Mouse (Mus musculus) neural tube, embryonic 11.5 days (tissue): Measurements from ENCODE around the gene Arf4. TPM values are rescaled to one million over a fixed set of nuclear protein-coding genes. Genes with fewer than 3 reads are reported as not detected.
"Not testable (repeated sequence)": the region's sequence is repeated elsewhere in the genome, so short reads cannot be mapped to it uniquely, and the experiment has no call there.

Experiments used
- ATAC-seq: fragments of 200-750 bp; cut with Nextera tagmentation; 2 replicates; pipeline ENCODE4 v1.8.0; 2017; ENCODE audit warnings: moderate number of reproducible peaks, mild to moderate bottlenecking, moderate TSS enrichment, moderate library complexity; ENCODE audit not compliant: insufficient read depth, low FRiP score, low TSS enrichment
- DNase-seq: peaks from one replicate; pipeline ENCODE4 v3.0.0-alpha.2; 2015; ENCODE audit warnings: low spot score
- H3K27ac ChIP-seq: fragments of 300-500 bp; sonication (generic); 2 replicates; pipeline ENCODE4 v1.5.1; 2014; ENCODE audit warnings: low read depth, mild to moderate bottlenecking, low read length
- H3K27me3 ChIP-seq: fragments of 300-500 bp; sonication (generic); 2 replicates; pipeline ENCODE4 v1.6.1; 2014; ENCODE audit warnings: mild to moderate bottlenecking, low read length, mixed read lengths; ENCODE audit not compliant: control insufficient read depth, insufficient read depth
- H3K36me3 ChIP-seq: fragments of 300-500 bp; sonication (generic); 2 replicates; pipeline ENCODE4 v1.6.1; 2014; ENCODE audit warnings: mild to moderate bottlenecking, low read length, moderate library complexity, mixed read lengths; ENCODE audit not compliant: control insufficient read depth, insufficient read depth
- H3K4me1 ChIP-seq: fragments of 300-500 bp; sonication (generic); 2 replicates; pipeline ENCODE4 v1.6.1; 2014; ENCODE audit warnings: low read length, mixed read lengths; ENCODE audit not compliant: control insufficient read depth, insufficient read depth
- H3K4me2 ChIP-seq: fragments of 300-500 bp; sonication (generic); 2 replicates; pipeline ENCODE4 v1.6.1; 2014; ENCODE audit warnings: low read depth, mild to moderate bottlenecking, moderate library complexity
- H3K4me3 ChIP-seq: fragments of 300-500 bp; sonication (generic); 2 replicates; pipeline ENCODE4 v1.5.1; 2014; ENCODE audit warnings: low read depth, low read length
- H3K9ac ChIP-seq: fragments of 300-500 bp; sonication (generic); 2 replicates; pipeline ENCODE4 v1.6.1; 2014; ENCODE audit warnings: mild to moderate bottlenecking, low read length
- H3K9me3 ChIP-seq: fragments of 300-500 bp; sonication (generic); 2 replicates; pipeline ENCODE4 v1.6.1; 2016; ENCODE audit warnings: low read length; ENCODE audit not compliant: control insufficient read depth
- WGBS: fragments of 180-500 bp; shearing (Covaris S2); extraction: QIAGEN DNeasy Blood & Tissue Kit; methylation state at CpG from one replicate; pipeline ENCODE4 v1.1.7; 2014; 5-methylcytosine and 5-hydroxymethylcytosine counted together
- microRNA-seq: library from miRNA; unstranded; fragments of <30 nt; microRNA quantifications from one replicate; pipeline ENCODE4, GENCODE M21; 2016
- polyA plus RNA-seq: library from polyadenylated mRNA; unstranded; fragments of >200 nt; fragmentation: Nextera tagmentation; extraction: Ambion mirVana; gene quantifications from 2 replicates; pipeline ENCODE4 v1.2.1, GENCODE M21; 2014

Gene Arf4
- polyA plus RNA-seq, 1 experiment from 2014 or later = 640 TPM

DNA sequence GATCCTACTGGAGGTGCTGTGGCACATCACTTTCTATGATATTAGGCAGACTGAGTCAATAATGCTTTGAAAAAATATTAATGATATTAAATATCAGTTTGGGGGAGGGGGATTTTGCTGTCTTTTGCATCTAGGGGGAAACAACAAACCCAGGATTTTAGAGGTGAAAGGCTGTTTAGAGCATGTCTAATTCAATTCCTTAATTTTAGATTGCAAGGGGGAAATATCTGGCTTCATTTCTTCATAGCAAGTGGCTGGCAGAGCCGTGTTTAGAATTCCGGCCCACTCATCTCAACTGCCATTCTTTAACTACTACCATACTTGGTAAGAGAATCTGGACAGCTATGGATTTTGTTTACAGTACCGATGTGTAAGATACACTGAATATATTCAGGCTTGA lies 55.1 kb downstream of the Arf4 start, which contains the start of gene Dnah12:
Dnah12 (plus strand) TSS at position 301 of the 400 bp plus-strand sequence.
- 89% methylated on average over 3 of the region's 3 CpGs for WGBS
- H3K27ac ChIP-seq = no peak within 1 kb of the TSS
- DNase-seq = no peak

DNA sequence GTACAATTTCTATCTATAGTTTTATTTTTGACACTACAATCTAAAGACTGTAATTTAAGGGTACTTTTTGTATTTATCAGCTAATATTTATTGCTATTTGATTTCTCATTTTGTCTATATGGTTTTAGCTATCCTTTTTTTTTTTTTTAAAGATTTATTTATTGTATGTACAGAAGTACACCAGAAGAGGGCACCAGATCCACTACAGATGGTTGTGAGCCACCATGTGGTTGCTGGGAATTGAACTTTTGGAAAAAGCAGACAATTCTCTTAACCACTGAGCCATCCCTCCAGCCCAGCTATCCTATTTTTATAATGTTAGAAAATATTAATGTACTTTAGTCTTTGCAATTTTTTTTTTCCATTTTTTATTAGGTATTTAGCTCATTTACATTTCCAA lies 60.0 kb downstream of the Arf4 start:
- Histone ChIP-seq H3K36me3 (no peaks in the 10 kb centered on the region), H3K4me1 (no peaks in the 10 kb centered on the region), H3K4me2 (no peak overlapping the region), H3K9me3 (no peaks in the 10 kb centered on the region), H3K27ac (no peak overlapping the region), H3K4me3 (no peak overlapping the region), H3K9ac (no peak overlapping the region), H3K27me3 (no peaks in the 10 kb centered on the region)
- DNase-seq = no peak
- no peak for ATAC-seq

More for the DNA sequence above, 55.1 kb downstream of the Arf4 start, which contains the start of gene Dnah12:
- Histone ChIP-seq H3K9ac (no peak within 1 kb of the TSS), H3K27me3 (no peaks in the 10 kb centered on the region), H3K4me3 (no peak within 1 kb of the TSS), H3K9me3 (no peaks in the 10 kb centered on the region), H3K36me3 (no peaks in the 10 kb centered on the region), H3K4me2 (no peak within 1 kb of the TSS), H3K4me1 (no peaks in the 10 kb centered on the region)
- no peak for ATAC-seq

DNA sequence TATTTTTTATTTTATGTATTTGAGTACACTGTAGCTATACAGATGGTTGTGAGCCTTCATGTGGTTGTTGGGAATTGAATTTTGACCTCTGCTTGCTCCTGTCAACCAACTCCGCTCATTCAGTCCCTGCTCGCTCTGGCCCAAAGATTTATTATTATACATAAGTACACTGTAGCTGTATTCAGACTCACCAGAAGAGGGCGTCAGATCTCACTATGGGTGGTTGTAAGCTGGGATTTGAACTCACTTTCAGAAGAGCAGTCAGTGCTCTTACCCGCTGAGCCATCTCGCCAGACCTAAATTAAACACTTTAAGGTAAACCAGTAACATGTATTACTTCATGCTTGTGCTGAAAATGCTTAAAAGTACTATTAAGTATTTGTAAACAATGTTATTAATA lies 67.4 kb downstream of the Arf4 start:
- not testable (repeated sequence) for H3K27me3 ChIP-seq, ATAC-seq, H3K36me3 ChIP-seq, H3K4me2 ChIP-seq, DNase-seq, H3K27ac ChIP-seq, H3K9me3 ChIP-seq, H3K9ac ChIP-seq, H3K4me3 ChIP-seq, H3K4me1 ChIP-seq
- WGBS = 82% methylated on average over 5 of the region's 5 CpGs

Small RNA genes within 50 kb of the gene (microRNA-seq; reads per million reads assigned to microRNA genes)
- gene Mir7672 = 0.78 reads per million

Other genes with a start within 250 kb of the Arf4 start
- 24.7 and 25.2 TPM in 2 replicates for gene Slmap, start 103.1 kb upstream of the Arf4 start, polyA plus RNA-seq
- 29.9 and 38.0 TPM in 2 replicates for gene Dennd6a, start 64.2 kb upstream of the Arf4 start, polyA plus RNA-seq
- gene Pde12, start 31.8 kb downstream of the Arf4 start, polyA plus RNA-seq = 13.3 and 14.9 TPM in 2 replicates
- 0.01 TPM in 2 replicates for gene Dnah12, start 55.2 kb downstream of the Arf4 start, polyA plus RNA-seq